Mouse (Mus musculus) heart, adult 2 months (tissue): Measurements from ENCODE around the gene Zc3h12d.

Experiments used
- CTCF ChIP-seq: fragments of 200-600 bp; IDR thresholded peaks from 2 replicates; pipeline ENCODE4 v1.8.1; 2022; ENCODE audit warnings: antibody characterized with exemption, mild to moderate bottlenecking, moderate library complexity
- EP300 ChIP-seq: fragments of 200-500 bp; IDR thresholded peaks from 2 replicates; pipeline ENCODE4 v1.6.1; 2011; ENCODE audit warnings: low read depth, low read length, control low read depth; ENCODE audit not compliant: insufficient read depth
- POLR2A ChIP-seq: fragments of 200-500 bp; IDR thresholded peaks from 2 replicates; pipeline ENCODE4 v1.6.1; 2011; ENCODE audit warnings: mild to moderate bottlenecking, low read depth, low read length, control low read depth; ENCODE audit not compliant: insufficient read depth

GRCm38 (mm10) chr10:7851891-7852290 lies 19.6 kb downstream of the Zc3h12d start:
- TF ChIP-seq POLR2A (no peak), CTCF (no peak), EP300 (no peak)
